Mouse (Mus musculus) lung, postnatal 36 days (tissue): ENCODE results near the gene Hsp90ab1.

ENCODE experiments used
- DNase-seq: peaks from one replicate; pipeline ENCODE4 v3.0.0; 2022; ENCODE audit warnings: mixed read lengths

Hsp90ab1 gene

DNA sequence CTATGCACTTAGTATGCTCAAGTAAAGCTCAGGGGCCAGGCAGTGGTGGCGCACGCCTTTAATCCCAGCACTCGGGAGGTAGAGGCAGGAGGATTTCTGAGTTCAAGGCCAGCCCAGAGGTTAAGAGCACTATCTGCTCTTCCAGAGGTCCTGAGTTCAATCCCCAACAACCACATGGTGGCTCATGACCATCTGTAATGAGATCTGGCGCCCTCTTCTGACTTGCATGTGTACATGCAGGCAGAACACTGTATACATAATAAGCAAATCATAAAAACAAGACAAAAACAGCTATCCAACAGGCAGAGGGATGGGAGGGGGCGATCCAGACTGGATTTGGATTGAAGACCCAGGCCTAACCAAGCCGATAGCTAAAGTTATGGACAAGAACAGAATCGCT lies 5.8 kb upstream of the Hsp90ab1 start:
- no peak for DNase-seq

DNA sequence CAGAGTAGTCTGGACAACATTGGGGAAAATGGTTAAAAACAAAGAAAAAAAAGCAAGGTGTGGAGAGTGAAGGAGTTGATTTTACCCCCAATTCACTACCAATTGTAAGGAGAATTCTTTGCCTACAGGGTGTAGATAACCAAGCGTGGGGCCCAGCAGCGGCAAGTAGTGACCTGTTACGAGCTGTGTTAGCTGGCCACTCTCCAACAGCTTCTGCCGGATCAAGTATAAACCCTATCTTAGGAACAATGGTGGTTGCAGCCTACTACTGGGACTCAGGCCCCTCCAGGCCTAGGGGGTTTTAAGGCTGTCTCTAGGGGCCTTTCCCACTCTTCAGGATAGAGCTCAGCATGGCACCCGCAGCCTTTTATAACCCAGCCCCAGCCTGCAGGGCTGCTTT lies 5.2 kb upstream of the Hsp90ab1 start:
- no peak for DNase-seq

DNA sequence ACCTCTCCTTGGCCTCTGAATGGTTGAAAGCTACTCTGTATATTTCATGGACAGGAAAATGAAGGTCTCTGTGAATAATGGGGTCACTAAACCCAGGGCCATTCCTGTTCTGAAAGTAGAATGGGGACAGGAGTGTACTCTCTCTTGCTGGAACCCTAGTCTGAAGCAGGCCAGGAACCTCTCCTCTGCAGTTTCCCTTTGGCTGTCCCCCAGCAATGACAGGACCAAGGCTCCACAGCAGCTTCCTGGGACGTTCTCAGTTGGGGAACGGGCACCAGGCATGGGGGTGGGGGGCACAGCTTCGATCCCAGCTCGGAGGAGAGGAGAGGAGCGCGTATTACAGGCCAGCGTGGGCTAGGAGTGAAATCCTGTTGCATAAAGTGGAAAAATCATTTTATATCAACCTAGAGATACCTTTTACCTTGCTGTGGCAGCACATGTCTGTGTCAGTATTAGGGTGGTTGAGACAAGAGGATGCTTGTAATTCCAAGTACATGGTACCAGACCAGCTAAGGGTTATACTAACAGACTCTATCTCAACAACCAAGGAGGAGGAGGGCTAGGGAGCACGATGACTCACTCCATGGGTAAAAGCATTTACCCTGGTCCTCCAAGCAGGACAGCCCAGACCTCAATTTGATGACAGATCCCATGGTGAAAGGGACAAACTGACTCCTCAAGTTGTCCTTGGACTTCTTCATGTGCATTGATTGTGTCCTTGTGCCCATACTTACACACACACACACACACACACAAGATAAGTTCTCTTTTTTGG lies 2.2 kb upstream of the Hsp90ab1 start:
- no peak for DNase-seq

DNA sequence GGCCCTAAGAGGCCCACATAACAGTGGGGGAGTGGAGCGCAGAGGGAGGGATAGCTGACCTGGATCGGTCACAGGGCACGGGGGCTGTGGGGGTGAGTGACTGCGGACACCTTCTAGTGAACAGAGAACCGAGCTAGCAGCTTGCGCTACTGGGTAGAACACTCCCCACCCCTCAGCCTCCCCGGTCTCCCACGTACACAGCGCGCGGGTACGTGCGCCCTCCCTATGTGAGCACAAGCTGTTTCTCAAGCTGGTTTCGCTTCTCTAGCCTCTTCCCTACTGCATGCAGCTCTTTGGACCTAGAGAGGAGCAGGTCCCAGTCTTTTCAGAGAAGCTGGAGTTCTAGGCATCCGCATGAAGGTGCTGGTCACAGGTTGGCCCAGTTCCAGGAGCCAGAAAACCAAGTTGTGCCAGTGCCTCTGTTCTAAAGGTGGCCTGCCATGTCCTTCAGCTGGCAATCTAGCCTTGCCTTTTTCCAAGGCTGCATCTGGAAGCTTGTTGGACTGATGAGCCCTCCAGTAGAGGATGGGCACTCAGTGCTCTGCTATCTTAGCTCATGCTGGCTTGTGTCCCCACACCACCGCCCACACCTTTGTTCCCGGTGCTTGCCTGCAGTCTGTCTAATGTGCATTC lies 1.2 kb upstream of the Hsp90ab1 start:
- peak; percentile 76 for DNase-seq

DNA sequence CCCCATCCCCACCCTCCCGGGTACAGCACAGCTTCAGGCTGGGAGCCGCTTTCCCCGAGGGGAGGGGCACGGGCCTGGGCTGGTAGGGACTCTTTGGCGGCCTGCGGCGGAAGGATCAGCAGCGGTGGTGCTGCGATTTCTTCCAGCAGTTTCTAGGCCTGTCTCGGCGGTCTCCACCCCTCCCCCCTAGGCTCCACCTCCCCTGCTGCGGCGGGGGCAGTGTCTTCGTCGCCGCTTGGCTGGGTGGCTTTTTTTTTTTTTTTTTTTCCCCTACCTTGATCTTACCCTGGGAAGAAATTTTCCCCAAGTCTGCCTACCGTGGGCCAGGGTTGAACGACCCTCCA lies 681 bp upstream of the Hsp90ab1 start:
- peak; percentile 99 for DNase-seq

DNA sequence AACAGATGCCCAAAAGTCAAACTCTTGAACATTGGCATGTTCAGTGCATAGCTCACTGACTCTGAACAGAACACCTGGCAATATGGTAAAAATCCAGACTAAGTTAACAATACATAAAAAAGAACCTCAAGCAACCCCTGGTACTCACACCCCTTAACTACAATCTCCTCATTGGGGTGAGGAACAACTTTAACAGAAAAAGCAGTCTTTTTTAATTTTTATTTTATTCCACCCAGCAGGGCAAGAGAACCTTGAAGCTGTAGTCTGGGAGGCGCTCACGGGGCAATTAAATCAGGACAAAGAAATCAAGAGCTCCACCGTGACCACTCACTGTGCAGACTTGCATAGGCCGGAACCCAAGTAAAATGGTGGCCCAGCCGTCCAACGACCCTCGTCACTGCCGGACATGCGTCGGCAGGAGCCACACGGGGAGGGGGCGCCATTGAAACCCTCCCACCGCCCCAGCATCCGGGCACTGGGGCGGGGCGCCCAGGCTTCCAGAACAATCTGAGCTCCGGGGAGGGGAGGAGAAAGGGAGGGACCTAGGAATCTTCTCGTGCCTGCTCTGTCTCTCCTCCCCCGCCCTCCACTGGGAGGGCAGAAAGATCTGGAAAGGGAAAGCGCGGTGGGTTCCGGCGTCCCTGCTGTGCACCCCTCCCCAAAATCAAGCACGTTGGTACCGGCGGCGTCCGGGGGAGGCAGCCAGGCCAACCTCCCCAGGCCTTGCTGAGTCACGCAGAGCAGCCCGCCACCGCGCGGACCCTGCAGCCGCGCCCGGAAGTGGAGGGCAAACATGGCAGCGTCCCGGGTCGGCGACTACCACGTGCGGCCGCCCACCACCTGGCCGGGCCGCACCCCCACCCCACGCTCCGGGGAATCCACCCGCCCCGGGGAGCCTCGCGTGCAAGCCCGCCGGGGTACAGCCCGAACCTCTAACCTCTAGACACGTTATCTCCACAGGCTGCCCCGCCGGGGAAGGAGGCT lies 676 bp downstream of the Hsp90ab1 start:
- DNase-seq = peak; percentile 90

DNA sequence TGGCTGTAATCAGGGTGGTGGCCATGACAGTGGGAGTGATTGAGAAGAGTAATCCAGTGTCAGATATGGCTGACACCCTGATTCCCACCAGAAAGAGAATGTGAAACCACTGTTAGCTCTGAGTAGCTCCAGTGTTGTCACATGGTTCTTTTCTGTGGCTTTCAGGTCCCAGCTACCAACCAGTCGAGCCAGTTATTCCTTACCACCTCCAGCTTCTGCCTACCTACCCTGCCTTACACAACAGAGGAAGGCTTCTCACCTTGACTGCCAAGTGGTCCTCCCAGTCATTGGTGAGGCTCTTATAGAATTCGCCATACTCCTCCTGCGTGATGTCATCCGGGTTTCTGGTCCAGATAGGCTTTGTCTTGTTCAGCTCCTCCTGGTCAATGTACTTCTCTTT lies 3.1 kb downstream of the Hsp90ab1 start:
- no peak for DNase-seq

DNA sequence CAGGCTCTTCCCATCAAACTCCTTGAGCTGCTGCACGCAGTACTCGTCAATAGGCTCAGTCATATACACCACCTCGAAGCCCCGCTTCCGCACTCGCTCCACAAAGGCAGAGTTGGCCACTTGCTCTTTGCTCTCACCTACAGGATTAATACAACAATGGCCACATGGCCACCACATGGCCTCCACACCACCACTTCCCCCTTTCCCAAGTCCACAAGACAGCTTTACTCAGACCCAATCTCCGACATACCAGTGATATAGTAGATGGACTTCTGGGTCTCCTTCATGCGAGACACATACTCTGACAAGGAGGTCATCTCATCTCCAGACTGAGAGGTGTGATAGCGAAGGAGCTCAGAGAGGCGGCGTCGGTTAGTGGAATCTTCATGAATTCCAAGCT lies 4.1 kb downstream of the Hsp90ab1 start:
- no peak for DNase-seq

DNA sequence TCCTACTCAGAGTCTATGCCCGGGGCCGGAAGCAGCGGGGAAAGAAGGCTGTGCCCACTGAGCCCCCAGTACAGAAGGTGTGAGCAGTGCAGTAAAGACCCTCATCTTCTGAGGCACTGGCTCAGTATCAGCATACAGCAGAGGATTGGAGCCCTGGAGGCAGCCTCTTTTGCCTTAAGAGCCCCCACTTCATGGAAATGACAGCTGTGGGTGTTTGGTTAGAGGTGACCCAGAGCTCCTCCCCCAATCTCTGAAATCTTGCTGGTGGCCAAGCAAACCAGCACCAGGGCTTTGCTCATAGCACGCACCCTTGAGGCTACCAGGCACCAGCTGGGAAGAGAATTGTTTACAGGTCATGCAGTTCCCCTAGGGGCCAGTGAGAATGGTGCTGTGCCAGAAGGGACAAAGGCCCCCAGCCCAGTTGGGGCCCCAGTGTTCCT lies 5.9 kb downstream of the Hsp90ab1 start:
- DNase-seq = no peak

DNA sequence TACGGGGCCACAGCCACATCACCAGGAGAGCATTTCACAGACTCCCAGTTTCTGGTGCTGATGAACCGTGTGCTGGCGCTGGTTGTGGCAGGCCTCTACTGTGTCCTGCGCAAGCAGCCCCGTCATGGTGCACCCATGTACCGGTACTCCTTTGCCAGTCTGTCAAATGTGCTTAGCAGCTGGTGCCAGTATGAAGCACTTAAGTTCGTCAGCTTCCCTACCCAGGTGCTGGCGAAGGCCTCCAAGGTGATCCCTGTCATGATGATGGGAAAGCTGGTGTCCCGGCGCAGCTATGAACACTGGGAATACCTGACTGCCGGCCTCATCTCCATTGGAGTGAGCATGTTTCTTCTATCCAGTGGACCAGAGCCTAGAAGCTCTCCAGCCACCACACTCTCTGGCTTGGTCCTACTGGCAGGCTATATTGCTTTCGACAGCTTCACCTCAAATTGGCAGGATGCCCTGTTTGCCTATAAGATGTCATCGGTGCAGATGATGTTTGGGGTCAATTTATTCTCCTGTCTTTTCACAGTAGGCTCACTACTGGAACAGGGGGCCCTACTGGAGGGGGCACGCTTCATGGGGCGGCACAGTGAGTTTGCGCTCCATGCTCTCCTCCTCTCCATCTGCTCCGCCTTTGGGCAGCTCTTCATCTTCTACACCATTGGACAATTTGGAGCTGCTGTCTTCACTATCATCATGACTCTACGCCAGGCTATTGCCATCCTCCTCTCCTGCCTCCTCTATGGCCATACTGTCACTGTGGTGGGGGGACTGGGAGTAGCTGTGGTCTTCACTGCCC lies 6.5 kb downstream of the Hsp90ab1 start:
- DNase-seq = no peak

DNA sequence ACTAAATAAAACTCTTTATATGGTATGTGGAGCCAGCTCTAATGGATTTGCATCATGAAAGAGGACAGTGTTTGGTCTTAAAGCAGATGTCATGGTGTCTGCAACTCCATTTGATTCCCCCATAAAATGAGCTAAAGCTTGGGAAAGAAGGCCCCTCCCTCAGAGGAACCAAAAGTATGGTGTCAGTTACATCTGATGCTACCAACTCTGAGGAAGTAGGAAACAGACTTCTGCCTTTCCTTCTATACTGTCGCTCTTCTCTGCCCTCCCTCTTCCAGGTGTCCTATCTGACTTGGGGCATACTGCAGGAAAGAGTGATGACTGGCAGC lies 7.1 kb downstream of the Hsp90ab1 start:
- no peak for DNase-seq

DNA sequence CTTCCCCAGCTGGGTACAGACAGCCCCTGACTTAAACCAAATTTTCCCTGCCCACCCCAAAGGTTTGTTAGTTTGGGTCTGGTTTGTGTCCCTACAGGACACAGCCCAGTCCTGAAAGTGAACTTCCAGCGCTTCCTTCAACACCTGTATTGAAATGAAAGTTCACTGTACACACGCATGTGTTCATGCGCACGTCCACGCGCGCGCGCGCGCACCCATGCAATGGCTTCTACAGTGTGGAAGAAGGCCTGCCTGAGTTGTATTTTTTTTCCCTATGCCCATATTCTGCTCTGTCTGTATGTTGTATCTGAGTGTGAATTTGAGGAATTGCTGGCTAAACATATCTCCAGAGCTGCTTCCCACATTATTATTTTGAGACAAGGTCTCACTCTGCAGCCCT lies 8.0 kb downstream of the Hsp90ab1 start:
- DNase-seq = no peak

DNA sequence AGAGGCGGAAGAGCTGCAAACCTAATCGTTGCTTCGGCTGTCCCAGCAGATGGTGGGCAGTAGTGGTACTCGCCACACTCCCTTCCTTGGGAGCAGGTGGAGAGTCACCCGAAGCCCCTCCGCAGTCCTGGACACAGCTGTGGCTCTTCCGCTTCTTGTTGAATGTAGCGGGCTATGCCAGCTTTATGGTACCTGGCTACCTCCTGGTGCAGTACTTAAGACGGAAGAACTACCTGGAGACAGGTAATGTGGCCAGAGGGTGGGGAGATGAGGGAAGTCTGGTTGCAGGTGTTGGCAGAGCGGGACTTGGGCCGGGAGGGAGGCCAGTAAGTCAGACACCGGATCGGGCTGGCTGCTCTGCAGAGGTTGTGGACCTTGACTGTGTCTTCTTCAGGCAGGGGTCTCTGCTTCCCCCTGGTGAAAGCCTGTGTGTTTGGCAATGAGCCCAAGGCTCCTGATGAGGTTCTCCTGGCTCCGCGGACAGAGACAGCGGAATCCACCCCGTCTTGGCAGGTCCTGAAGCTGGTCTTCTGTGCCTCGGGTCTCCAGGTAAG lies 8.5 kb downstream of the Hsp90ab1 start:
- DNase-seq = no peak

DNA sequence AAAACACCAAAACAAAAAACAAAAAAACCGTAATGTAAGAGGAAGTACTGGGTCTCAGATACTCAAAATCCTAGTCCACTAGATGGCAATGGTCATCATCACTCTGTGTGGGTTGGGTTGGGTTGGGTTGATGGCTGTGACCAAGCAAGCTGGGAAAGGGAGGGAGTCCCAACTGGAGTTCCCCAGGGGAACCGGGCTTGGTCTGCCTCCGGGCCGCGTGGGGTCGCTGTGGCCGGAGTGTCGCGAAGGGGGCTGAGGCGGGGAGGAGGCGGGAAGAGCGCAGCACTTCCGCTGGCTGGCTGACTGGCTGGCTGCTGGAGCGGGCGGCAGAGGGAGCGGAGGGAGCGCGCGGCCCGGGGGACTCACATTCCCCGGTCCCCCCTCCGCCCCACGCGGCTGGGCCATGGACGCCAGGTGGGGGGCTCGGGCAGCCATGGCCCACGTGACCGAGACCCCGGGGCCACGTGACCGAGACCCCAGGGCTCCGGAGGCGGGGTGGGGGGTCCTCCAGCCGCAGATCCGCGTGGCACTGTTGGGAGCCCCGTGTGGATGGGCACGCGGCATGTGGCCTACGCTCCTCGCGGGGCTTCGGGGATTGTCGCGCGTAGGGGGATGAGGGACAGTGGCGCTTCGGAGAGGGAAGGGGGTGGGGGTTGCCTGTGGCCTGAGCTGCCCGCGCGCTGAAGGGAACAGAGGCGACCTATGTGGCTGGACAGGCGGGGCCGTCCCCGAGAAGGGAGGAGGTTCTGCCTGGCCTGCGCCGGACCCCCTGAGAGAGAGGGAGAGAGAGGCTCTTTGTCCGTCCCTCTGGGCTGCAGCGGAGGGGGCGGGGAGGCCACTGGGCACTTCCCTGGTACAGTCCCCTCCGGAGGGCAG lies 9.2 kb downstream of the Hsp90ab1 start, which contains the start of gene Slc35b2:
Slc35b2 (plus strand) TSS at position 220 of the 876 bp plus-strand sequence.
- peak; percentile 93 for DNase-seq

DNA sequence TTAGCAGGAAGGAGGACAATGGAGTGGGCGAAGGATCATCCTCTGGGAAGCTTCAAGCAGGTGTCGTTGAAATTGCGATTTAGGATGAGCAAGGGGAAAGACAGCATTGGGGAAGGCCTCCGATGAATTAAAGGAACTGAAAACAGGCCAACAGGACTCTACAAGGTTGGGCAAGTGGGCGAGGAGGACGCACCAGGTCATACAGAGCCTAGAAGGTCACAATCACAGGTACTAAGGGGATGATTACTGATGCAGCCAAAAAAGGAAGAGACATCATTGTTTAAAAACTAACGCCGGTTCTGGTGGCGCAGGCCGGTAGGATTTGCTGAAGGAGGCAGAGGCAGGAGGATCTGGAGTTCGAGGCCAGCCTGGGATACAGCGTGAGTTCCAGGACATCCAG lies 9.9 kb downstream of the Hsp90ab1 start:
- no peak for DNase-seq

DNA sequence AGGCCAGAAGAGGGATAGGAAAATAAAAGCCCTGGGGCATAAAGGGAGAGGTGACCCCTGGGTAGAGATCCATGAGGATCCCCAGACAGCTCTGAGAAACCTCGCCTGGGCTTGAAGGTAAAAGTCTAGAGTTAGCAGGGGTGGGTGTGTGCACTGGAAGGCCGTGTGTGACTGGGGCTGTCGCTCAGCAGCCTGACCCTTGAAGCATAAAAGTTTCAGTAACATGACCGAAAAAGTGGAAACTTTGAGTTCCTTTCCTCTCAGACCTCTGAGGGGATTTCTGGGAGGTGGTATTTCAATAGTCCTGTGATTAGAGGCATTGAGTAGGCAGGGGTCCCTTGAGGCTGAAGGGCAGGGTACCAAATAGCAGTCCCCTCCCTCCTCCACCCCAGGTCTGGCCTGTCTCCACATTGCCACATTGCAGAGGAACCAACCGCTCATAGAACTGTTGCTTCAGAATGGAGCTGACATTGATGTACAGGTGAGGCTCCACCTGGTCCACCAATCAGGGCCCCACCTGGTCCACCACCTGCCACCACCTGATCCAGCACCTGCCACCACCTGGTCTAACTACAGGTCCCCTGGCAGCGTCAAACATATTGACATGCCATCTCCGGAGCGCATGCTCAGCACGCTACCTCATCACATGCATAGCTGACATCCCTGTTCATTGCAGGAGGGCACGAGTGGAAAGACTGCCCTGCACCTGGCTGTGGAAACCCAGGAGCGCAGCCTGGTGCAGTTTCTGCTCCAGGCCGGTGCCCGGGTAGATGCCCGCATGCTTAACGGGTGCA lies 13.1 kb downstream of the Hsp90ab1 start:
- DNase-seq = no peak

DNA sequence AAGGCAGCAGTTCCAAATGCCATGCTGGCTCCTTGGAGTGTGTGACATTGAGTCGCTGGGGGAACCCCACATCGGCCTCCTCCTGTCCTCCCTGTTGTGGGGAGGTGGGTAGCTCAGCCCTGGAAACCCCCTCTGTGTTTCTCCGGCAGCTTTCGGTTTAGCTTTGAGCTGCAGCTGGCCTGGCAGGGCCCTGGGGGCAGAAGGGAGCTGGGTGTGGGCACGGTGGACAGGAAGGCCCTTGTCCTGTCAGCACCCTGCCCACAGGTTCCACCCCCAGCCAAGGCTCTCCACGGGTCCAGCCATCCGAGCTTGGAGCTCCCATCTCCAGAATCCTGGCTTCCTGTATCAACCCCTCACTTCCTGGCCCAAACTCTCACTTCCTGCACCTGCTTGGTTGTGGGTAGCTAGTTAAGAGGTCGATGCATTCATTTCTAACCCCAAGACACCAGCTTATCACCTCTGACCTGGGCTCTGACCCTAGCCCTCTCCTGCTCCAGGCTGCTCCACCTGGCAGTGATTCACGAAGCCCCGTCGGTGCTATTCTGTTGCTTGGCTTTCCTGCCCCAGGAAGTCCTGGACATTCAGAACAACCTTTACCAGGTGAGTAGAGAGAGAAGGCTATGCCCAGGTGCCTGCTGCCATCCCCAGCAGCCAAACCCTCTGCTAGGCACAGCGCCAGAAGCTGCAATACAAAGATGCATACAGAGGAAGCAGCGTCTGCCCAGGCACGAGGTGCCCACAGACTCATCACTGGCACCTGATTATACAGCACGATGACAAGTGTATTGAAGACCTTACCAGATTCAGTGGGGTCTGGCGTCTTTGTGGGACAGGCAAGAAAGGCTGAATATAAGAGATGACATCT lies 14.8 kb downstream of the Hsp90ab1 start:
- DNase-seq = no peak

DNA sequence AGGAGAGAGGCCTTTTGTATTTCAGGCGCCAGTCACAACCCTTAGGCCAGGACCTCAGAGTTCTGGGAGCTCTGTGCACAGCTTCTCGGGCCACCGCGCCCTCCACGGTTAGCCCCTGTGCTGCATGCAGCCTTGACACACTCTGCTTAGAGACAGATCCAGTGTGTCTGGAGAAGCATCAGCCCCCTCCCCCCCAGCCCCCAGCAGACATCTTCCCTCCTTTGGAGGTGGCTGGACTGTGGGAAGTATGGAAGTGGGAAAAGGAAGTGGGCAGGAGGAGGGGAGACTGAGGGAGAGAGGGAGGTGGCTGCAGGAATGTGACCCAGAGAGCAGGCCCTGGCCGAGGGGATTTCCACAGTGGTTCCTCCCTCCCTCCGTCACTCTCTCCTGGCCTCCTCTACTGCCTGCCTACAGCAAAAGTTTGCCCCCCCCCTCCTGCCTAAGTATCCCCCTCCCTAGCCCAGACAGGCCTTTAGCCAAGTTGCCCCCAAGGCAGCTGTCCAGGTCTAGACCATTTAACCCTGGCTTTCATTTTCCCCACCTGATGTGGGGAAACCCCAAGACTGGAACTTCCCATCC lies 15.7 kb downstream of the Hsp90ab1 start:
- DNase-seq = no peak
